Mouse (Mus musculus): Measurements from ENCODE around the gene Ing4. TPM values are rescaled to one million over a fixed set of nuclear protein-coding genes. Genes with fewer than 3 reads are reported as not detected.
A peak's percentile ranks its signal among the peaks of the same experiment; 100 is the strongest.

Gene Ing4
- total and polyA plus RNA-seq, 2 experiments from 2014 or later = 60.4 to 97.8 TPM

GRCm38 (mm10) chr6:125031604-125032003, 8.0 kb upstream of the Ing4 start:
- DNase-seq (ENCODE audit: low spot score) = no peak
- ATAC-seq (ENCODE audit: low FRiP score) = no peak
- TF ChIP-seq CTCF (IDR thresholded peaks at IDR 0.05) = no peak
- Histone ChIP-seq H3K9me3 (ENCODE audit: low read length) (no peaks in the 10 kb centered on the region), H3K9ac (replicated peaks; ENCODE audit: low read length, poor library complexity, severe bottlenecking) (no peak overlapping the region), H3K4me3 (ENCODE audit: low read depth, low read length) (no peak overlapping the region), H3K4me1 (ENCODE audit: insufficient read depth, low read length) (no peaks in the 10 kb centered on the region), H3K36me3 (ENCODE audit: insufficient read depth, low read length) (peaks cover 50% of the 10 kb centered on the region), H3K4me2 (ENCODE audit: low read depth, low read length, poor library complexity, severe bottlenecking) (no peak overlapping the region), H3K27ac (ENCODE audit: low read depth, low read length) (no peak overlapping the region), H3K27me3 (ENCODE audit: insufficient read depth, low read length) (no peaks in the 10 kb centered on the region)
- WGBS = 95% methylated on average over 16 of the region's 16 CpGs

GRCm38 (mm10) chr6:125038666-125039065, 894 bp upstream of the Ing4 start:
- Histone ChIP-seq H3K9me3 (ENCODE audit: low read length) (no peaks in the 10 kb centered on the region), H3K9ac (replicated peaks; ENCODE audit: low read length, poor library complexity, severe bottlenecking) (no peak overlapping the region), H3K4me3 (ENCODE audit: low read depth, low read length) (no peak overlapping the region; the same call in 1 of the 2 replicates), H3K27ac (ENCODE audit: low read depth, low read length) (no peak overlapping the region), H3K36me3 (ENCODE audit: insufficient read depth, low read length) (peaks cover 31% of the 10 kb centered on the region), H3K27me3 (ENCODE audit: insufficient read depth, low read length) (no peaks in the 10 kb centered on the region), H3K4me1 (ENCODE audit: insufficient read depth, low read length) (no peaks in the 10 kb centered on the region), H3K4me2 (ENCODE audit: low read depth, low read length, poor library complexity, severe bottlenecking) (peak overlapping the region; percentile 50)
- TF ChIP-seq CTCF (IDR thresholded peaks at IDR 0.05) = no peak
- ATAC-seq (ENCODE audit: low FRiP score) (no peak), DNase-seq (ENCODE audit: low spot score) (no peak)
- 94% methylated on average over 4 of the region's 4 CpGs for WGBS

- H3K27ac ChIP-seq (ENCODE audit: low read depth, low read length) = no peak overlapping the region
- DNase-seq (ENCODE audit: low spot score) (no peak), ATAC-seq (ENCODE audit: low FRiP score) (peak; percentile 28)
- no peak overlapping the region for H3K9ac ChIP-seq (replicated peaks; ENCODE audit: low read length, poor library complexity, severe bottlenecking)
- H3K27me3 ChIP-seq (ENCODE audit: insufficient read depth, low read length) = no peaks in the 10 kb centered on the region
- 6% methylated on average over 8 of the region's 8 CpGs for WGBS
- peaks cover 27% of the 10 kb centered on the region for H3K36me3 ChIP-seq (ENCODE audit: insufficient read depth, low read length)
- peak overlapping the region; percentile 69 for H3K4me3 ChIP-seq (ENCODE audit: low read depth, low read length)
- peak overlapping the region; percentile 50 for H3K4me2 ChIP-seq (ENCODE audit: low read depth, low read length, poor library complexity, severe bottlenecking)
- no peaks in the 10 kb centered on the region for H3K4me1 ChIP-seq (ENCODE audit: insufficient read depth, low read length)
- no peak for TF ChIP-seq CTCF (IDR thresholded peaks at IDR 0.05)
- H3K9me3 ChIP-seq (ENCODE audit: low read length) = no peaks in the 10 kb centered on the region
Observed at GRCm38 (mm10) chr6:125039131-125039530, 429 bp upstream of the Ing4 start.

GRCm38 (mm10) chr6:125040221-125040620, 661 bp downstream of the Ing4 start:
- H3K9me3 ChIP-seq (ENCODE audit: low read length) = no peaks in the 10 kb centered on the region
- no peaks in the 10 kb centered on the region for H3K4me1 ChIP-seq (ENCODE audit: insufficient read depth, low read length)
- H3K4me3 ChIP-seq (ENCODE audit: low read depth, low read length) = peak overlapping the region; percentile 69
- TF ChIP-seq CTCF (IDR thresholded peaks at IDR 0.05) = no peak
- DNase-seq (ENCODE audit: low spot score) = no peak
- peak overlapping the region; percentile 79 for H3K27ac ChIP-seq (ENCODE audit: low read depth, low read length)
- 19% methylated on average over 7 of the region's 7 CpGs for WGBS
- H3K27me3 ChIP-seq (ENCODE audit: insufficient read depth, low read length) = no peaks in the 10 kb centered on the region
- H3K9ac ChIP-seq (replicated peaks; ENCODE audit: low read length, poor library complexity, severe bottlenecking) = peak overlapping the region; percentile 75
- H3K36me3 ChIP-seq (ENCODE audit: insufficient read depth, low read length) = peaks cover 29% of the 10 kb centered on the region
- H3K4me2 ChIP-seq (ENCODE audit: low read depth, low read length, poor library complexity, severe bottlenecking) = peak overlapping the region; percentile 70
- no peak for ATAC-seq (ENCODE audit: low FRiP score)

GRCm38 (mm10) chr6:125041047-125041446, 1.5 kb downstream of the Ing4 start:
- ATAC-seq (ENCODE audit: low FRiP score) (no peak), DNase-seq (ENCODE audit: low spot score) (no peak)
- Histone ChIP-seq H3K4me2 (ENCODE audit: low read depth, low read length, poor library complexity, severe bottlenecking) (no peak overlapping the region), H3K4me1 (ENCODE audit: insufficient read depth, low read length) (no peaks in the 10 kb centered on the region), H3K9ac (replicated peaks; ENCODE audit: low read length, poor library complexity, severe bottlenecking) (no peak overlapping the region), H3K36me3 (ENCODE audit: insufficient read depth, low read length) (peaks cover 27% of the 10 kb centered on the region; the same call in 1 of the 2 replicates), H3K27ac (ENCODE audit: low read depth, low read length) (no peak overlapping the region), H3K4me3 (ENCODE audit: low read depth, low read length) (no peak overlapping the region), H3K9me3 (ENCODE audit: low read length) (no peaks in the 10 kb centered on the region), H3K27me3 (ENCODE audit: insufficient read depth, low read length) (no peaks in the 10 kb centered on the region)
- 87% methylated on average over 7 of the region's 7 CpGs for WGBS
- no peak for TF ChIP-seq CTCF (IDR thresholded peaks at IDR 0.05)

GRCm38 (mm10) chr6:125042081-125042480, 2.5 kb downstream of the Ing4 start:
- no peaks in the 10 kb centered on the region for H3K4me1 ChIP-seq (ENCODE audit: insufficient read depth, low read length)
- 97% methylated on average over 7 of the region's 7 CpGs for WGBS
- TF ChIP-seq CTCF (IDR thresholded peaks at IDR 0.05) = no peak
- H3K36me3 ChIP-seq (ENCODE audit: insufficient read depth, low read length) = peaks cover 26% of the 10 kb centered on the region; the same call in 1 of the 2 replicates
- no peak overlapping the region for H3K27ac ChIP-seq (ENCODE audit: low read depth, low read length)
- DNase-seq (ENCODE audit: low spot score) = no peak
- no peak overlapping the region for H3K9ac ChIP-seq (replicated peaks; ENCODE audit: low read length, poor library complexity, severe bottlenecking)
- H3K9me3 ChIP-seq (ENCODE audit: low read length) = no peaks in the 10 kb centered on the region
- no peak overlapping the region for H3K4me3 ChIP-seq (ENCODE audit: low read depth, low read length)
- no peak for ATAC-seq (ENCODE audit: low FRiP score)
- no peak overlapping the region for H3K4me2 ChIP-seq (ENCODE audit: low read depth, low read length, poor library complexity, severe bottlenecking)
- H3K27me3 ChIP-seq (ENCODE audit: insufficient read depth, low read length) = no peaks in the 10 kb centered on the region

All from midbrain, postnatal 0 days (tissue).